Mouse (Mus musculus): Measurements from ENCODE around the gene Esrp2. TPM values are rescaled to one million over a fixed set of nuclear protein-coding genes. Genes with fewer than 3 reads are reported as not detected.

Gene Esrp2
- total and polyA plus RNA-seq, 3 experiments = 0.24 to 0.30 TPM; not detected in 1

DNA sequence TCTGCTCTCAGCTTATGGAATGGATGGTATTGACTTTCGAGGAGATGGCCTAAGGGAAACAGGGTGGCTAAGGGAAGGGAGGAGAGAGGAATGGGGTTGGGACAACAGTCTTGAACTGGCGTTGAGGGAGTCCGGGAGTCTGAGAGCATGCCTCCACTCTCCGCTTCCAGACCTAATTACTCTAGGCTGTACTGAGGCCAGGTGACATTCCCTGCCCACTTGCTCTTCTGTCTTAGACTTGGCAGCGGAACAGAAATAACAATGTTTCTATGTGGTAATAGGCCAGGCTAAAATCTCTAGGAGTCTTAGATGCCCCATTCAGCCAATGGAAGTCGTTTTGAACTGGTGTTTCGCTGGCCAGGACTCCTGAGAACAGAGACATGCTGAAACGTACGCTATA, 14.3 kb upstream of the Esrp2 start:
- Histone ChIP-seq H3K9me3 (replicated peaks; ENCODE audit: low read length) (no peaks in the 10 kb centered on the region), H3K27me3 (replicated peaks) (no peaks in the 10 kb centered on the region), H3K79me2 (replicated peaks; ENCODE audit: control insufficient read depth, extremely low read depth, insufficient read depth, poor library complexity, severe bottlenecking) (no peaks in the 10 kb centered on the region), H3K4me2 (ENCODE audit: insufficient read depth, low read depth, poor library complexity, severe bottlenecking) (peak overlapping the region; percentile 84), H3K27ac (ENCODE audit: insufficient read depth, low read depth) (no peak overlapping the region), H3K4me1 (ENCODE audit: control insufficient read depth in 1 of 2, insufficient read depth in 2 of 2) (peaks cover 12 to 36% of the 10 kb centered on the region in 2 experiments; a peak in 3 of 4 replicates), H3K36me3 (replicated peaks in 1 of 2; ENCODE audit: control insufficient read depth in 1 of 2, insufficient read depth in 1 of 2, low read length in 1 of 2) (peaks cover 5 to 21% of the 10 kb centered on the region in 2 experiments), H3K4me3 (replicated peaks in 1 of 3; ENCODE audit: low read depth in 2 of 3, low read length in 2 of 3, poor library complexity in 1 of 3) (peak overlapping the region; percentile 74 to 92 (median 88)), H3K9ac (ENCODE audit: insufficient read depth, low read depth) (peak overlapping the region; percentile 58; the same call in 1 of the 2 replicates)
- no peak for DNase-seq (ENCODE audit: extremely low read depth)
- TF ChIP-seq CHD1 (IDR thresholded peaks at IDR 0.05; ENCODE audit: low read depth, low read length) (no peak), POLR2AphosphoS2 (IDR thresholded peaks at IDR 0.05; ENCODE audit: low read depth, low read length) (no peak), USF1 (IDR thresholded peaks at IDR 0.05; ENCODE audit: low read depth, low read length) (no peak), GABPA (IDR thresholded peaks at IDR 0.05; ENCODE audit: insufficient replicate concordance, low read depth, low read length) (no peak), EP300 (IDR thresholded peaks at IDR 0.05; ENCODE audit: low read length) (no peak), RAD21 (IDR thresholded peaks at IDR 0.05; ENCODE audit: low read depth, low read length) (no peak), CHD2 (IDR thresholded peaks at IDR 0.05; ENCODE audit: low read length) (no peak), KAT2A (IDR thresholded peaks at IDR 0.05; ENCODE audit: insufficient replicate concordance, low read length) (no peak)
- in situ Hi-C loops (cut with MboI; ENCODE audit: low pct_ligation_motif_present, low pct_unique_long_range_greater_than_20kb, low sequenced_read_pairs) = no loop called here
- dilution Hi-C loops (cut with MboI; ENCODE audit: extremely low pct_ligation_motif_present, extremely low pct_unique_long_range_greater_than_20kb, low sequenced_read_pairs) = no loop called here

DNA sequence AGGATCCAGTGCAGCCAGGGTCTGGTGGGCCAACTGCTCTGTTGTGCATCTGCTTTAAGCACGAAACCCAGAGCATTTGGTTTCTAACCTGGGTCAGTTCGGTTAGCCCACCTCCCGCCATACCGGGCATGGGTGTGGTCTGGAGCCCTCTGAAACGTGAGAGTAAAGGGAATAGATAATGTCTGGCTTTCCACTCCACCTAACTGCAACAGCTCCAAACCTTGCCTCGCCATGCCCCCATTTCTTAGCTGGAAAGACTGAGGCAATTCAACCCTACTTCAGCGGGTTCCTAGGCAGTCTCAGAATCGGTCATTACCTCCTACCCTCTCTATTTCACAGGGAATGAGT, 13.9 kb upstream of the Esrp2 start:
- Histone ChIP-seq H3K4me2 (ENCODE audit: insufficient read depth, low read depth, poor library complexity, severe bottlenecking) (peak overlapping the region; percentile 84), H3K79me2 (replicated peaks; ENCODE audit: control insufficient read depth, extremely low read depth, insufficient read depth, poor library complexity, severe bottlenecking) (no peaks in the 10 kb centered on the region), H3K4me1 (ENCODE audit: control insufficient read depth in 1 of 2, insufficient read depth in 2 of 2) (peaks cover 12 to 36% of the 10 kb centered on the region in 2 experiments; a peak in 3 of 4 replicates), H3K4me3 (replicated peaks in 1 of 3; ENCODE audit: low read depth in 2 of 3, low read length in 2 of 3, poor library complexity in 1 of 3) (peak overlapping the region; percentile 74 to 92 (median 88)), H3K9me3 (replicated peaks; ENCODE audit: low read length) (no peaks in the 10 kb centered on the region), H3K36me3 (replicated peaks in 1 of 2; ENCODE audit: control insufficient read depth in 1 of 2, insufficient read depth in 1 of 2, low read length in 1 of 2) (peaks cover 3 to 18% of the 10 kb centered on the region in 2 experiments), H3K9ac (ENCODE audit: insufficient read depth, low read depth) (peak overlapping the region; percentile 58), H3K27me3 (replicated peaks) (no peaks in the 10 kb centered on the region), H3K27ac (ENCODE audit: insufficient read depth, low read depth) (no peak overlapping the region)
- dilution Hi-C loops (cut with MboI; ENCODE audit: extremely low pct_ligation_motif_present, extremely low pct_unique_long_range_greater_than_20kb, low sequenced_read_pairs) = no loop called here
- in situ Hi-C loops (cut with MboI; ENCODE audit: low pct_ligation_motif_present, low pct_unique_long_range_greater_than_20kb, low sequenced_read_pairs) = no loop called here
- DNase-seq (ENCODE audit: extremely low read depth) = no peak
- TF ChIP-seq BHLHE40 (IDR thresholded peaks at IDR 0.05; ENCODE audit: low read depth, low read length) = peak; percentile 19; the same call in 1 of the 2 replicates
- no peak for TF ChIP-seq IRF4 (IDR thresholded peaks at IDR 0.05; ENCODE audit: low read depth, low read length)

DNA sequence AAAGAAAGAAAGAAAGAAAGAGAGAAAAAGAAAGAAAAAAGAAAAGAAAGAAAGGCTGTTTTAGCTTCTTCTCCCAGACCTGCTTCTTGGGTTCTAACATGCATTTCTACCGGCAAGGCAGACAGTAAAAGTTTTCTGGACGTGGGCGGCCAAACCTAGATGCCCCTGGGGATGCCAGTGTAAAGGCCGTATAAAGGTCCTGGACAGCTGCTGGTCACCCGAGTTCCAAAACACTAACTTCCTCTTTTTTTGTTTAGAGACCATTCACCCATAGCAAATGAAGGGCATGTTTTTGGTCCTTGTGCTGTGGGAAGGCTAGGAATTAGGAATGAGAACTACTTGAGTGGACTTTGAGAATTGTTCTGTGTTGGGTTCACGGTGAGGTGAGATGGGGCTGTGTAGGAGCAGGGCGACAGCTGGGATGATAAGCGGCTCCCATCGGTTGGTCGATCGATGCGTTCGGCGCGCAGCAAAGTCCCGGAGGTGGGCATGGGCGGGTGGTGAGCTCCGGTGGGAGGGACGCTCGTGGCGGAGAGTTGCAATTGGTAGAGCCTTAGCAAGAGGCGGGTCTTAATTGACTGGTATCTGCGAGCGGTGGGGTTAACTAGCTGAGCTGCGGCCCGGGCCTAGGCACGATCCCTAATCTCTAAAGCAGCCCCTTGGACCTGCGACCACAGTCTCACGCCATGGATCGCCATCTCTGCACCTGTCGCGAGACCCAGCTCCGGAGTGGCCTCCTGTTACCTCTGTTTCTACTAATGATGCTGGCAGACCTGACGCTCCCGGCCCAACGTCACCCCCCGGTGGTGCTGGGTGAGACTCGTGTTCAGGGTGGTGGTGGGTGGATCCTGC, 13.3 kb upstream of the Esrp2 start, which contains the start of gene Pla2g15:
TSS of gene Pla2g15 (plus strand) at position 599 of the 852 bp plus-strand sequence.
- Histone ChIP-seq H3K9me3 (replicated peaks; ENCODE audit: low read length) (no peaks in the 10 kb centered on the region), H3K27ac (ENCODE audit: insufficient read depth, low read depth) (no peak within 1 kb of the TSS; the same call in 1 of the 2 replicates), H3K36me3 (replicated peaks in 1 of 2; ENCODE audit: control insufficient read depth in 1 of 2, insufficient read depth in 1 of 2, low read length in 1 of 2) (peaks cover 3 to 15% of the 10 kb centered on the region in 2 experiments), H3K79me2 (replicated peaks; ENCODE audit: control insufficient read depth, extremely low read depth, insufficient read depth, poor library complexity, severe bottlenecking) (no peaks in the 10 kb centered on the region), H3K9ac (ENCODE audit: insufficient read depth, low read depth) (peak within 1 kb of the TSS; percentile 58), H3K4me3 (replicated peaks in 1 of 3; ENCODE audit: low read depth in 2 of 3, low read length in 2 of 3, poor library complexity in 1 of 3) (peak within 1 kb of the TSS; percentile 74 to 92 (median 88)), H3K4me2 (ENCODE audit: insufficient read depth, low read depth, poor library complexity, severe bottlenecking) (peak within 1 kb of the TSS; percentile 84), H3K27me3 (replicated peaks) (no peaks in the 10 kb centered on the region), H3K4me1 (ENCODE audit: control insufficient read depth in 1 of 2, insufficient read depth in 2 of 2) (peaks cover 12 to 36% of the 10 kb centered on the region in 2 experiments; a peak in 3 of 4 replicates)
- in situ Hi-C loops (cut with MboI; ENCODE audit: low pct_ligation_motif_present, low pct_unique_long_range_greater_than_20kb, low sequenced_read_pairs) = loop anchor here (10.0 kb wide), 1 partner anchor 255 kb away; no protein-coding TSS in a partner anchor
- peak; percentile 92 for DNase-seq (ENCODE audit: extremely low read depth)
- dilution Hi-C loops (cut with MboI; ENCODE audit: extremely low pct_ligation_motif_present, extremely low pct_unique_long_range_greater_than_20kb, low sequenced_read_pairs) = no loop called here
- TF ChIP-seq BHLHE40 (IDR thresholded peaks at IDR 0.05; ENCODE audit: low read depth, low read length) (peak; percentile 89), NRF1 (IDR thresholded peaks at IDR 0.05; ENCODE audit: low read depth, low read length) (peak; percentile 47), IRF4 (IDR thresholded peaks at IDR 0.05; ENCODE audit: low read depth, low read length) (peak; percentile 40; the same call in 1 of the 2 replicates), KAT2A (IDR thresholded peaks at IDR 0.05; ENCODE audit: insufficient replicate concordance, low read length) (0 out of 2 replicates have a peak, but pooled peaks have one; percentile 3), SIN3A (IDR thresholded peaks at IDR 0.05; ENCODE audit: low read length) (peak; percentile 82; the same call in 1 of the 2 replicates), ZKSCAN1 (IDR thresholded peaks at IDR 0.05; ENCODE audit: borderline replicate concordance, low read depth, low read length) (no peak), E2F4 (IDR thresholded peaks at IDR 0.05; ENCODE audit: insufficient replicate concordance, low read depth, low read length) (no peak), CHD1 (IDR thresholded peaks at IDR 0.05; ENCODE audit: low read depth, low read length) (0 out of 2 replicates have a peak, but pooled peaks have one; percentile 53), JUN (IDR thresholded peaks at IDR 0.05; ENCODE audit: insufficient read depth, low read depth, low read length) (no peak), ELF1 (IDR thresholded peaks at IDR 0.05; ENCODE audit: low read depth, low read length) (peak; percentile 71), TCF12 (IDR thresholded peaks at IDR 0.05; ENCODE audit: low read depth, low read length) (peak; percentile 47; the same call in 1 of the 2 replicates), POLR2A (IDR thresholded peaks at IDR 0.05; ENCODE audit: low read depth, low read length) (peak; percentile 64; the same call in 1 of the 2 replicates), MAZ (IDR thresholded peaks at IDR 0.05; ENCODE audit: low read depth, low read length) (peak; percentile 89; the same call in 1 of the 2 replicates), ZMIZ1 (IDR thresholded peaks at IDR 0.05; ENCODE audit: low read depth, low read length) (peak; percentile 87), RCOR1 (conservative IDR thresholded peaks at IDR 0.05; ENCODE audit: low read depth, low read length) (no peak), SMC3 (IDR thresholded peaks at IDR 0.05; ENCODE audit: low read depth, low read length) (no peak)

All from CH12.LX (cell line).